Mouse (Mus musculus) heart, embryonic 15.5 days (tissue): ENCODE results near the gene Gm15217. TPM values are rescaled to one million over a fixed set of nuclear protein-coding genes. Genes with fewer than 3 reads are reported as not detected.

Source experiments
- ATAC-seq: fragments of 200-750 bp; cut with Nextera tagmentation; replicated peaks from 2 replicates; pipeline ENCODE4 v1.8.0; 2017; ENCODE audit warnings: low read depth, moderate TSS enrichment; ENCODE audit not compliant: insufficient number of reproducible peaks, insufficient read depth, low FRiP score
- H3K27ac ChIP-seq: fragments of 300-500 bp; sonication (generic); 2 replicates; pipeline ENCODE4 v1.5.1; 2015; ENCODE audit warnings: mild to moderate bottlenecking, inconsistent platforms
- H3K27me3 ChIP-seq: fragments of 300-500 bp; sonication (generic); 2 replicates; pipeline ENCODE4 v1.6.1; 2015; ENCODE audit warnings: inconsistent platforms
- H3K36me3 ChIP-seq: fragments of 300-500 bp; sonication (generic); 2 replicates; pipeline ENCODE4 v1.6.1; 2015; ENCODE audit warnings: mild to moderate bottlenecking, inconsistent platforms
- H3K4me1 ChIP-seq: fragments of 300-500 bp; sonication (generic); replicated peaks from 2 replicates; pipeline ENCODE4 v1.6.1; 2015; ENCODE audit warnings: inconsistent platforms
- H3K4me2 ChIP-seq: fragments of 300-500 bp; sonication (generic); 2 replicates; pipeline ENCODE4 v1.6.1; 2015; ENCODE audit warnings: inconsistent platforms, mild to moderate bottlenecking, moderate library complexity
- H3K4me3 ChIP-seq: fragments of 300-500 bp; sonication (generic); 2 replicates; pipeline ENCODE4 v1.5.1; 2015; ENCODE audit warnings: mild to moderate bottlenecking, inconsistent platforms
- H3K9ac ChIP-seq: fragments of 300-500 bp; sonication (generic); 2 replicates; pipeline ENCODE4 v1.6.1; 2015; ENCODE audit warnings: mild to moderate bottlenecking, inconsistent platforms
- H3K9me3 ChIP-seq: fragments of 300-500 bp; sonication (generic); replicated peaks from 2 replicates; pipeline ENCODE4 v1.6.1; 2016; ENCODE audit warnings: inconsistent platforms
- WGBS: fragments of 180-500 bp; shearing (Covaris S2); methylation state at CpG from one replicate; pipeline ENCODE4 v1.1.7; 2015; ENCODE audit warnings: mixed read lengths; 5-methylcytosine and 5-hydroxymethylcytosine counted together
- polyA plus RNA-seq: library from polyadenylated mRNA; unstranded; fragments of >200 nt; fragmentation: Nextera tagmentation; extraction: Ambion mirVana; gene quantifications from 2 replicates; pipeline ENCODE4 v1.2.1, GENCODE M21; 2015

The Gm15217 gene
- polyA plus RNA-seq, 1 experiment from 2014 or later: not detected

DNA sequence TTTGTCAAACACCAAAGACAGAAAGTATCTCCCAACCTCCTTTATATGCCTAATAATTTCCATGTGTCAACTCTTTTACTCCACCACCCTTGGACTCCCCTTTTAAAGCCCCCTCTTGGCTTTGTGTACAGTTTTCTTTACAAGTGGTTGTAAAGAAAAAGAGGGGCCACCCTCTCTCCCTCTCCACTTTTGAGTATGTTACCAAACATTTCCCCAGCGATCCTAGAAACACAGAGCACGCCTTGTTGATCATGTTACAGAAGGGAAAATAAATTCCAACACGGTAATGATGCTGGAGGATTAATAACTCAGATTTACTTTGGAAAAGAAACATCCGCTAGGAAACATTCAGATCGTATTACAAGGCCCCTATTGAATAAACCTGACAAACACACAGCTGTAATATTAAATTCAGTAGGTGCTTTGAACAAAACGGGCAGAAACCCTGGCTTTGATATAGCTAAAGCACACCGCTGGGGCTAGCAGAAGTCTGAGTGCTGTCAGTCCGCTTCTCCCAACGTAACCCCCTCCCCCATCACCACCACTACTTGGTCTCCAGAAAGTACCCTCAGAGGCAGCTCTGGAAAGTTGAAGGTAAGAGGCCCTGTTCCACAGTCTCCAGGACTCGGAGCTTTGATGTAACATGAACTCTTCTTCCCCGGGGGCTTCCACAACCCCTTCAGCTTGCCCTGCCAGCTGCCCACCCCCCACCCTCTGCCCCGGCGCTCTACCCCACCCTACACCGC is 5.9 kb downstream of the Gm15217 start:
- Histone ChIP-seq H3K36me3 (peaks cover 4% of the 10 kb centered on the region; the same call in 1 of the 2 replicates), H3K9me3 (no peaks in the 10 kb centered on the region), H3K27ac (peak overlapping the region; percentile 29; the same call in 1 of the 2 replicates), H3K27me3 (peaks cover 15% of the 10 kb centered on the region), H3K4me3 (peak overlapping the region; percentile 70), H3K4me2 (peak overlapping the region; percentile 82), H3K4me1 (peaks cover 49% of the 10 kb centered on the region), H3K9ac (peak overlapping the region; percentile 54)
- WGBS: 26% methylated on average over 14 of the region's 14 CpGs
- no peak for ATAC-seq

DNA sequence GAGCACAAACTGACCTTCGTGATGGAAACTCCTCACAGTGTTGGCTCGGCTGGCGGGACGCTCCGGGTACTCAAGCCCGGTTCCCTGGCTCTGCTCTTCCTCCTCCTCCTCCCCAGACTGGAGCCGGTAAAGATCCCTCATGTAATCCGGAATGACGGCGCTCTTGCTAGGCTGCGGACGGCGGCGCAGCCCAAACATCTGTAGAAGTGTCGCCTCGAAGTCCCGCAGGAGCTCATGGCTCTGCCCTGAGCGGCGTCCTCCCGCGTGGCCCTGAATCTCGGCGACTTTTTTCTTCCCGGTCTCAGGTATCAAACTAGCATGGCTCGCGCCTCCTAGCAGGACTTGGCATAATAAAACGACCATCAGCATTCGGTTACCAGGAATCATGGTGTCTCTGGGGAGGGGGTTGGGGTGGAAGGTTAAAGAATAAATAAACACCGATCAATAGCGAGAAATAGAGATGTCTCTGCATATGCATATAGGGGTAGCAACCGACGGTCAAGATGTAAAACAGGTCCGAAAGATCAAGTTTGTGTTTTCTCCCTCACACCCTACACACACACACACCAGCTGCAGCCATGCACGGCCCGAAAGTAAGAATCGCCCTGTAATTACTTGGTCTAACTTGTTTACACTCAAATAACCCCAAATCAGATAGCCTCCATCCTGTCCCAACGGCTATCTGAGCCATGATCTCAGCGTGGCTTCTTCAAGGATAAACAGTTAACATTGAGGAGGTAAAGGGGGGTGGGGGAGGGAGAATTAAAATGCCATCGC is 6.7 kb downstream of the Gm15217 start:
- no peak for ATAC-seq
- Histone ChIP-seq H3K27me3 (peaks cover 22% of the 10 kb centered on the region), H3K4me2 (peak overlapping the region; percentile 82), H3K4me1 (peaks cover 47% of the 10 kb centered on the region), H3K9ac (peak overlapping the region; percentile 54), H3K9me3 (no peaks in the 10 kb centered on the region), H3K36me3 (peaks cover 4% of the 10 kb centered on the region; the same call in 1 of the 2 replicates), H3K27ac (0 out of 2 replicates have a peak overlapping the region, but pooled peaks have one; percentile 29), H3K4me3 (peak overlapping the region; percentile 70)
- WGBS: under 1% methylated on average over 39 of the region's 39 CpGs

DNA sequence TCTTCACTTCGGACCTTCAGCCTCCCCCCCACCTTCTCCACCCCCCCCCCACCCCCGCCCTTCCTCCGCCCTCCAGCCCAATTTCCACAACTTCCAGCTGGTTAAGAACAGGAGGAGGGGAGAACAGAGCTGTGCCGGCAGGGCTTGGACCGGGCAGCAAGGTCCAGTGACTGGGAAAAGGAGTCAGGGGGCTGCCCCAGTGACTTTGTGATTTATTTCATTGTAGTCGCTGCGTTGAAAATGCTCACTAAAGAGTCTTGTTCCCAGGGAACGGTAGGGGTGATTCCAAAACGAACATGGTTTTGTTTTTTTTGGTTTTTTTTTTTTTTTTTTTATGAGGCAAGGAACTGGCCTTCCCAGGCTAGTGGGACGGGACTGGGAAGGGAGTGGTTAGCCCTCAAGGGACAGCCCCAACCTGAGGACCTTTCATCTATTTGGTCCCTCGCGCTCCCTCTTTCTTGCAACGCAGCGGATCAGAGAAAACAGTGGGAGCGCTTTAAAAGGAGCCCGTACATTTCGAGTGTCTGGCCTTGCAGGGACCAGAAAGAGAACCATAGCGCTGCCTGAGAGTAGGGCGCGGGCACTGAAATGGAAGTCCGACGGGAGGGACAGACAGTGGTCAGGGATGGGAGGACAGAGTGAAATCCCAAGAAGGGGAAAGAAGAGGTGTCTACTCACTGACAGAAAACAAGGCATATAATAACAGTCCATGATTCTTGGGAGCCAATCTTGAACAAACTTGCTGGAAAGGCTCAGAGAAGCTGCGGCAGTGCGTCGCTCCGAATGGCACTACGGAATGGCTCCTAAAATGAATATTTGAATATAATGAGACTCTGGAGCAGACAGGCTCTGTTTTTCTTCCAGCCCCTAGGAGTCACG is 7.5 kb downstream of the Gm15217 start:
- Histone ChIP-seq H3K27ac (peak overlapping the region; percentile 84), H3K9me3 (no peaks in the 10 kb centered on the region), H3K4me3 (peak overlapping the region; percentile 70), H3K4me1 (peaks cover 39% of the 10 kb centered on the region), H3K9ac (peak overlapping the region; percentile 36), H3K4me2 (peak overlapping the region; percentile 82), H3K27me3 (peaks cover 29% of the 10 kb centered on the region), H3K36me3 (peaks cover 4% of the 10 kb centered on the region; the same call in 1 of the 2 replicates)
- no peak for ATAC-seq
- under 1% methylated on average over 28 of the region's 28 CpGs for WGBS

DNA sequence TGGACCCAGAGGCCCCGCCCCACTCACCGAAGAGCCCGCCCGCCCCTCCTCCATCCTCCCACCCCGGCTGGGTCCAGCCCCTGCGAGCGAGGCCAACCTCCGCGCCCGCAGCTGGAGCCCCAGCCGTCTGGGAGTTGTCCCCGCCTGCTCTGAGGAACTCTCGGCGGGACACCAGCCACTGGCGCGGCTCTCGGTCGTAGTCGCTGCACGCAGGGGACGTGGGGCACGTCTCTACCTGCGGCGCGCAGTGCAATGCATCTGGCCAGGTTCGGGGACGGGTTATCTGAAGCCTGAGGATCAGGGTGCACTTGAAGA is 8.1 kb downstream of the Gm15217 start:
- ATAC-seq: peak; percentile 84
- H3K9me3 ChIP-seq: no peaks in the 10 kb centered on the region
- peak overlapping the region; percentile 84 for H3K27ac ChIP-seq
- peaks cover 38% of the 10 kb centered on the region for H3K4me1 ChIP-seq
- H3K36me3 ChIP-seq: peaks cover 4% of the 10 kb centered on the region; the same call in 1 of the 2 replicates
- WGBS: under 1% methylated on average over 27 of the region's 27 CpGs
- peaks cover 32% of the 10 kb centered on the region for H3K27me3 ChIP-seq
- peak overlapping the region; percentile 82 for H3K4me2 ChIP-seq
- H3K9ac ChIP-seq: peak overlapping the region; percentile 57
- peak overlapping the region; percentile 70 for H3K4me3 ChIP-seq

DNA sequence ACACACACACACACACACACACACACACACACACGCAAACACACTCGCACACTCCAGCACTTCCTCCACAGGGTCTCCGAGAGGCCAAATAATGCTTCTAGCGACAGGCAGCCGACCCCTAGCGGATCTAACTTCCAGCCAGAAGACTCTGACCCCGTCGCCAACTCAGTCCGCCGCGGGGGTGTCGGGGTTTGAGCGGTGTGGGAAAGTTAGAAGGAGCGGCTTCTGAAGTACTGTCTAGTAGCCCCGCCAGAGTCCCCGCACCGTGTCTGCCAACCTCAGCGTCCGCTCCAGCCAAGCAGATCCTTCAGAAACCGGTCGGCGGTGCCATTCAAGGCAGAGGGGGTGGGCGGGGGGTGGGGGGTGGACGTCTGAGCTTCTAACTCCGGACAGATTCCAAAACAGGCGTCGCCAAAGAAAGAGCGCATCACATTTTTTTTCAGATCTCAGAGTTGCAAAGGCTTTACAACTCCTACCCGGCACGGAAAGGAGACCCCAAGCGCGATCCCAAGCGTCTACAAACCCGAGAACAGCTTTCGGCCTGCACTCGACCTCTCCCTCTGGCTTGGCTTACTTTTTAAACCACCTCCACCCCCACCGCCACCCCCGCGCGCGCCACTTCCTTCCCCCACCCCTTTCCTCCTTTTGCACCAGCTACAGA is 8.7 kb downstream of the Gm15217 start:
- ATAC-seq: peak; percentile 19
- Histone ChIP-seq H3K4me3 (peak overlapping the region; percentile 70), H3K9ac (peak overlapping the region; percentile 57), H3K27ac (peak overlapping the region; percentile 84), H3K27me3 (peaks cover 32% of the 10 kb centered on the region), H3K4me2 (peak overlapping the region; percentile 82), H3K36me3 (peaks cover 4% of the 10 kb centered on the region; the same call in 1 of the 2 replicates), H3K9me3 (no peaks in the 10 kb centered on the region), H3K4me1 (peaks cover 38% of the 10 kb centered on the region)
- WGBS: under 1% methylated on average over 41 of the region's 41 CpGs

DNA sequence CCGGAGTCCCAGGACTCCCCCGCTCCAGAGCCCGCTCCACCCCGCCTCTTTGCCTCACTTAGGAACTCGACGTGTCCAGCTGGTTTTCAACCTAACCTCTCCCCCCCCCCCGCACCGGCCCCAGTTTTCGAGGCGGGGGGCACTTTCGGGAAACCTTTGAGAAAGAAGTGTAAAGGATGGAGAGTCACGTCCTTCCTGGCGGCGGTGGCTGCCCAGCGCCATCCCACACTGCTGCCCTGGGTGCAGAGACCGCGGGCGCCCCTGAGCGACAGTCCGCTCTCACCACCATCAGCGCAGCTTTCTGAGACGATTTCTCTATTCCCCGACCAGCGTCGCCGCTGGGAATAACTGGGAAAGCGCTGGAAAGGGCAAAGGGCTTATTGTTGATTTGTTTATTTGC is 9.4 kb downstream of the Gm15217 start:
- peak overlapping the region; percentile 84 for H3K27ac ChIP-seq
- peak overlapping the region; percentile 70 for H3K4me3 ChIP-seq
- H3K36me3 ChIP-seq: peaks cover 4% of the 10 kb centered on the region; the same call in 1 of the 2 replicates
- no peaks in the 10 kb centered on the region for H3K9me3 ChIP-seq
- H3K27me3 ChIP-seq: peaks cover 32% of the 10 kb centered on the region
- no peak for ATAC-seq
- H3K9ac ChIP-seq: peak overlapping the region; percentile 57
- WGBS: under 1% methylated on average over 27 of the region's 27 CpGs
- peak overlapping the region; percentile 82 for H3K4me2 ChIP-seq
- H3K4me1 ChIP-seq: peaks cover 38% of the 10 kb centered on the region

DNA sequence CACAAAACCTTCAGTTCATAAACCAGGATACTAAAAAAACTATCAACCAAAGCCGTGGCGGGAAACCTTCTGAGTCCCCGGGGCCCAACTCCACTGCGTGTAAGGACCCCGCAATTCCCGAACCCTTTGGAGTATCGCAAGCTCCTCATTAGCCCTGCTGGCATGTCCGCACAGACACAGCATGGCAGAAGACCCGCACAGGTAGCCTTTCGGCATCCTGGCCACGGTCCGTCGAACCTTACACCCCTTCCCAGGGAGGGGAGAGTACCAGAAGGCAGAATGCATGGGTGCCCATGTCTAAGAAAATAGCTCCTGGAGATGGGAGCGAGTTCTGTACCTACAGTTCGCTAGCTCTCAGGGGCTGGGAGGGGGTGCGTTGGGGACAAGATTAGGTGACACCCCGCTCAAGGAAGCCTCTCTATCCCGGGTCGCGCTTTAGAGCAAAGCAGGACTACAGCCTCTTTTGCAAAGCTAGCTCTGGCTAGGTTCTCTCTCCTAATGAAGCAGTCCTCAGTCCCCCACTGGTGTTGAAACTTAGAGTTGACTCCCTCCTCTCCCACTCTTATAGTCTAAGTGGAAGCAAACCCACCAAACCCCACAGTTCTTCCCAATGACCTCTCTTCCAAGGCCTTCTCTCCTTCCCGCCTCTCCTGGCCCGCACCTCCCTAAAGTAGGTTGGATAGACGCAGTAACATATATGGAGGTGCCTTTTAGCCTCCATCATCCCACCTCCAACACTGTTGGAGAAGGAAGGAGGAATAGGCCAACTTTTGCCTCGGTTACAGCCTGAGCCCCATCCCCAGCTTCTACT is 10.4 kb downstream of the Gm15217 start:
- peak overlapping the region; percentile 70 for H3K4me3 ChIP-seq
- H3K36me3 ChIP-seq: no peaks in the 10 kb centered on the region
- H3K4me2 ChIP-seq: peak overlapping the region; percentile 82
- H3K9me3 ChIP-seq: no peaks in the 10 kb centered on the region
- peaks cover 32% of the 10 kb centered on the region for H3K27me3 ChIP-seq
- peak overlapping the region; percentile 57 for H3K9ac ChIP-seq
- H3K4me1 ChIP-seq: peaks cover 38% of the 10 kb centered on the region
- 5% methylated on average over 24 of the region's 24 CpGs for WGBS
- 0 out of 2 replicates have a peak overlapping the region, but pooled peaks have one; percentile 7 for H3K27ac ChIP-seq
- ATAC-seq: no peak

DNA sequence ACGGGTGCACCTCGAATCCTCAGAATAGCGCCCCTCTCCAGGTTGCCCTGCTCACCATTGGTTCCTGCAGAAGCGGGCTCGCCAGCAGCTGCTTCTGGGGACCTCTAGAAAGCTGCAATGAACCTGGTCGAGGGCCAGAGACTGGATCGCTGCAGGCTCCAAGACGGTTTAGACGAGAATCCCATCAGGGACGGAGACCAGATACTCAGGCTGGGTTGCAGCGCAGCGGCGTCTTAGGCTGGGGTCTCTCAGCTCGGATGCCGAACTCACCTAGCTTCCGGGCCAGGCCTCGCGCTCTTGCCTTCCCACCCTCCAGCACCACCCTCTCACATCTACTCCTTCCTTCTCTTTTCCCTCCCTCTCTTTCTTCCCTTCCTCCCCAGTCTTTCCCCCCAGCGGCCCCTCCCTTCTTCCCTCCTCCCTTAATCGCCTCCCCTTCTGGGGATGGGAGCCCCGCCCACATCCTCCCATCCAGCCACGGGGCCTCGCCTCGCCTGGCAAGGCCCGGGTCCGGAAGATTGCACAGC is 11.1 kb downstream of the Gm15217 start, which contains the start of gene Bmp4:
Gene Bmp4 (minus strand): TSS at position 421 of the 527 bp plus-strand sequence.
- Histone ChIP-seq H3K36me3 (no peaks in the 10 kb centered on the region), H3K4me1 (peaks cover 36% of the 10 kb centered on the region), H3K27ac (0 out of 2 replicates have a peak within 1 kb of the TSS, but pooled peaks have one; percentile 7), H3K9ac (peak within 1 kb of the TSS; percentile 57), H3K4me2 (peak within 1 kb of the TSS; percentile 82), H3K27me3 (peaks cover 35% of the 10 kb centered on the region), H3K4me3 (peak within 1 kb of the TSS; percentile 70), H3K9me3 (no peaks in the 10 kb centered on the region)
- 3% methylated on average over 26 of the region's 26 CpGs for WGBS
- no peak; the same call in 1 of the 2 replicates for ATAC-seq

DNA sequence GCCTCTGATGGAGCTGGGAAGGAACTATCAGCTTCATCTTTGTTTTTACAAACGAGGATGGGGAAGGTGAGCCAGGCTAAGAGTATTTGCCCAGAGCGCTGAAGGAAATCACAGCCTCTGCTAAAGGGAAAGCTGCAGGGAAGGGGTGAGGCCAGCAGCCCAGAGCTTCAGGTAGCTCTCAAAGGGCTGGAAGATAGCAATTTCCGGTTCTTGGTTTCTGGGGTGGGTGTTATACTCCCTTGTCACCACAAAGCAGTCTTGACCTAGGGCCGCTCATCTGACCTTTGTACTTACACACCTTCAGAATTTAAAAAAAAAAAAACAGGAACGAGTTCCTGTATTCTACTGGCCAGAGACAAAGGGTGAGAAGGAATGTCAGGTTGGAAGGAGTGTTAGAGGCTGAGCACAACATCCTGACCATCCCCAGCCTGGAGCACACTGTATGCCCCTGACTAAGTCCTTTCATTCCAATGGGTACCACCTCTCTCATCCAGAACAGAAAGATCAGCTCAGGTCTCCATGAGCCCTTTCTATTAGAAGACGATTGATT is 12.5 kb downstream of the Gm15217 start:
- no peaks in the 10 kb centered on the region for H3K36me3 ChIP-seq
- no peak overlapping the region for H3K4me2 ChIP-seq
- H3K9ac ChIP-seq: no peak overlapping the region
- H3K4me1 ChIP-seq: peaks cover 24% of the 10 kb centered on the region
- no peak for ATAC-seq
- no peak overlapping the region for H3K4me3 ChIP-seq
- H3K9me3 ChIP-seq: no peaks in the 10 kb centered on the region
- H3K27ac ChIP-seq: no peak overlapping the region
- peaks cover 35% of the 10 kb centered on the region for H3K27me3 ChIP-seq
- WGBS: 51% methylated on average over 6 of the region's 6 CpGs
